Comparison of ENCODE assay signal across 26 mouse cellular contexts in the genomic region with DNA sequence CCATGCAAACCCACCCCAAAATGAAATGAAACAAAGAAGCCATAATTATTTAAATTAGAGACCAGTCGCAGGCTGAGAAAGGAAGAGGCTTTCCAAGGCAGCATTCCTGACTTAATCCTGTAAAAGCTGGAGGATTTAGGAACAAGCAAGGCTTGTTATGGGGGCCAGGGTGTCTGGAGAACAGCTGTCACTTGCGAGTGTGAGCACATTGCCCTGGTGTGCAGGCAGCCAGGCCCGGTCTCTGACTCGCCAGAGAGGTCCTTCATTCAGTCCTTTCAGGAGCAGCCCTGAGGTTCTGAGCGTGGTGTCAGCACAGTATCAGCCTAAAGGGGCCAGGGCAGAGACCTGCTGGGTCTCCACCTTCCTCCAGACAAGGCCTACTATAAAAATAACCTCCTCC. TPM values are rescaled to one million over a fixed set of nuclear protein-coding genes. Genes with fewer than 3 reads are reported as not detected.
DNase-seq lines count a peak whose midpoint lies in the region; ATAC-seq and TF ChIP-seq lines count a peak whose summit lies in the region.
"Had no signal": no experiment of that assay in that cellular context is flagged by ENCODE, and none has a peak within 500 bp of the region (broad histone marks: within the 10 kb centered on the region; RNA-seq: fewer than 3 reads in every experiment).

No protein-coding gene starts in this region.

- H3K9ac ChIP-seq in forebrain, embryonic 14.5 days (ENCODE audit: low read length) = no peak overlapping the region
- no peak overlapping the region for H3K9ac ChIP-seq in forebrain, postnatal 0 days
- H3K9ac ChIP-seq in limb, embryonic 13.5 days = no peak overlapping the region
- H3K9ac ChIP-seq in stomach, postnatal 0 days (ENCODE audit: low read length) = no peak overlapping the region
- H3K9ac ChIP-seq: forebrain, embryonic 13.5 days; heart, embryonic 13.5 days; hindbrain, embryonic 13.5 days; liver, embryonic 12.5 days; neural tube, embryonic 15.5 days had no signal

- H3K36me3 ChIP-seq in forebrain, embryonic 14.5 days (ENCODE audit: control insufficient read depth, insufficient read depth, low read length) = no peaks in the 10 kb centered on the region
- no peaks in the 10 kb centered on the region for H3K36me3 ChIP-seq in forebrain, postnatal 0 days (ENCODE audit: insufficient read depth)
- H3K36me3 ChIP-seq in limb, embryonic 13.5 days = no peaks in the 10 kb centered on the region
- no peaks in the 10 kb centered on the region for H3K36me3 ChIP-seq in stomach, postnatal 0 days (ENCODE audit: control insufficient read depth, insufficient read depth, low read length)
- H3K36me3 ChIP-seq: G1E; heart, embryonic 13.5 days; hindbrain, embryonic 13.5 days; liver, embryonic 12.5 days; neural tube, embryonic 15.5 days had no signal

- no peaks in the 10 kb centered on the region for H3K9me3 ChIP-seq in forebrain, embryonic 14.5 days (replicated peaks; ENCODE audit: control insufficient read depth, low read length)
- H3K9me3 ChIP-seq in forebrain, postnatal 0 days (ENCODE audit: low read length) = no peaks in the 10 kb centered on the region
- H3K9me3 ChIP-seq in limb, embryonic 13.5 days = no peaks in the 10 kb centered on the region
- H3K9me3 ChIP-seq in stomach, postnatal 0 days (ENCODE audit: control insufficient read depth, low read length) = no peaks in the 10 kb centered on the region
- H3K9me3 ChIP-seq: forebrain, embryonic 13.5 days; G1E; heart, embryonic 13.5 days; hindbrain, embryonic 13.5 days; liver, embryonic 12.5 days; neural tube, embryonic 15.5 days had no signal

- TF ChIP-seq EP300 in stomach, postnatal 0 days (optimal IDR thresholded peaks at IDR 0.05) = no peak

- TF ChIP-seq CTCF in forebrain, postnatal 0 days (IDR thresholded peaks at IDR 0.05; ENCODE audit: low read depth) = no peak
- no peak for TF ChIP-seq CTCF in stomach, postnatal 0 days (IDR thresholded peaks at IDR 0.05; ENCODE audit: low read depth)

- H3K27me3 ChIP-seq in forebrain, embryonic 14.5 days (replicated peaks; ENCODE audit: control insufficient read depth, insufficient read depth, low read length) = no peaks in the 10 kb centered on the region
- H3K27me3 ChIP-seq in forebrain, postnatal 0 days (ENCODE audit: insufficient read depth, low read length) = no peaks in the 10 kb centered on the region
- no peaks in the 10 kb centered on the region for H3K27me3 ChIP-seq in limb, embryonic 13.5 days
- no peaks in the 10 kb centered on the region for H3K27me3 ChIP-seq in stomach, postnatal 0 days (ENCODE audit: control insufficient read depth, insufficient read depth, low read length)
- H3K27me3 ChIP-seq: forebrain, embryonic 13.5 days; heart, embryonic 13.5 days; hindbrain, embryonic 13.5 days; neural tube, embryonic 15.5 days had no signal

- H3K4me1 ChIP-seq in forebrain, embryonic 14.5 days (ENCODE audit: control insufficient read depth, insufficient read depth, low read length) = no peaks in the 10 kb centered on the region
- H3K4me1 ChIP-seq in forebrain, postnatal 0 days (ENCODE audit: insufficient read depth) = no peaks in the 10 kb centered on the region
- peaks cover 33% of the 10 kb centered on the region for H3K4me1 ChIP-seq in limb, embryonic 13.5 days
- H3K4me1 ChIP-seq in stomach, postnatal 0 days (replicated peaks; ENCODE audit: control insufficient read depth, insufficient read depth) = no peaks in the 10 kb centered on the region
- H3K4me1 ChIP-seq: forebrain, embryonic 13.5 days; hindbrain, embryonic 13.5 days; liver, embryonic 12.5 days; neural tube, embryonic 15.5 days had no signal

- WGBS in forebrain, embryonic 14.5 days = 38% methylated on average over 5 of the region's 5 CpGs
- WGBS in forebrain, postnatal 0 days = 40% methylated on average over 5 of the region's 5 CpGs
- 29% methylated on average over 5 of the region's 5 CpGs for WGBS in limb, embryonic 13.5 days
- 34% methylated on average over 5 of the region's 5 CpGs for WGBS in stomach, postnatal 0 days

- ATAC-seq in forebrain, embryonic 14.5 days = no peak
- no peak for ATAC-seq in forebrain, postnatal 0 days
- ATAC-seq in limb, embryonic 13.5 days (ENCODE audit: low FRiP score, low read depth) = peak; percentile 48
- ATAC-seq in stomach, postnatal 0 days (ENCODE audit: low FRiP score, low TSS enrichment) = no peak
- ATAC-seq: forebrain, embryonic 13.5 days; inflammation-experienced regulatory T-cells, adult 6 months; liver, embryonic 12.5 days had no signal

- H3K4me3 ChIP-seq in forebrain, embryonic 14.5 days (ENCODE audit: low read depth, low read length) = no peak overlapping the region
- no peak overlapping the region for H3K4me3 ChIP-seq in forebrain, postnatal 0 days (ENCODE audit: low read depth, low read length)
- H3K4me3 ChIP-seq in limb, embryonic 13.5 days = no peak overlapping the region
- H3K4me3 ChIP-seq in stomach, postnatal 0 days (ENCODE audit: low read depth, low read length) = no peak overlapping the region
- H3K4me3 ChIP-seq: erythroblast, embryonic 14.5 days; forebrain, embryonic 13.5 days; heart, embryonic 13.5 days; hindbrain, embryonic 13.5 days; liver, embryonic 12.5 days; neural tube, embryonic 15.5 days had no signal

- H3K27ac ChIP-seq in forebrain, embryonic 14.5 days (ENCODE audit: low read depth, low read length) = no peak overlapping the region
- no peak overlapping the region for H3K27ac ChIP-seq in forebrain, postnatal 0 days (ENCODE audit: low read depth, low read length)
- peak overlapping the region; percentile 29; the same call in 1 of the 2 replicates for H3K27ac ChIP-seq in limb, embryonic 13.5 days
- H3K27ac ChIP-seq in stomach, postnatal 0 days (replicated peaks) = peak overlapping the region; percentile 65; the same call in 1 of the 2 replicates
- H3K27ac ChIP-seq: forebrain, embryonic 13.5 days; heart, embryonic 13.5 days; hindbrain, embryonic 13.5 days; liver, embryonic 12.5 days; neural tube, embryonic 15.5 days had no signal

- no peak overlapping the region for H3K4me2 ChIP-seq in forebrain, embryonic 14.5 days (ENCODE audit: low read length)
- no peak overlapping the region for H3K4me2 ChIP-seq in forebrain, postnatal 0 days (ENCODE audit: low read depth)
- no peak overlapping the region for H3K4me2 ChIP-seq in limb, embryonic 13.5 days (replicated peaks)
- no peak overlapping the region for H3K4me2 ChIP-seq in stomach, postnatal 0 days (replicated peaks; ENCODE audit: low read depth)
- H3K4me2 ChIP-seq: forebrain, embryonic 13.5 days; heart, embryonic 13.5 days; hindbrain, embryonic 13.5 days; liver, embryonic 12.5 days; neural tube, embryonic 15.5 days had no signal

- peak; percentile 6 for DNase-seq in forebrain, embryonic 14.5 days (ENCODE audit: low spot score)
- DNase-seq in forebrain, postnatal 0 days = no peak
- DNase-seq in retina, postnatal 1 day = peak; percentile 71
- no peak for DNase-seq in retina, embryonic 14.5 days (ENCODE audit: low spot score)
- no peak for DNase-seq in stomach, postnatal 0 days (ENCODE audit: low spot score)
- no peak for DNase-seq in ovary, postnatal 36 days (ENCODE audit: low spot score)
- DNase-seq in Muller cell, postnatal 12 days (ENCODE audit: inconsistent ontology term) = no peak
- DNase-seq: cerebellum, adult 8-10 months; gastrocnemius, postnatal 14 days; heart, adult 18-20 months; lung, adult 2 months; lung, postnatal 4 days; thymus, postnatal 14 days had no signal

RNA-seq across cellular contexts. Expression of a gene that starts 14.6 kb away (rescaled TPM):
- polyA plus RNA-seq in forebrain, embryonic 14.5 days (2014; fragmentation: Nextera tagmentation; extraction: Ambion mirVana) = 0.22 and 0.28 TPM in 2 replicates
- 0.62 and 1.1 TPM in 2 replicates for total RNA-seq in forebrain, postnatal 0 days (2014; rRNA removed)
- 0.31 and 0.33 TPM in 2 replicates for polyA plus RNA-seq in forebrain, postnatal 0 days (2015; fragmentation: Nextera tagmentation; extraction: Ambion mirVana)
- polyA plus RNA-seq in limb, embryonic 13.5 days (2015; fragmentation: Nextera tagmentation; extraction: Ambion mirVana) = 4.5 and 4.8 TPM in 2 replicates
- polyA plus RNA-seq in stomach, postnatal 0 days (2015; fragmentation: Nextera tagmentation; extraction: Ambion mirVana) = 0.99 and 1.0 TPM in 2 replicates
- total RNA-seq: G1E; gastrocnemius, postnatal 14 days; heart, adult 18-20 months; heart, postnatal 25 days; layer of hippocampus, postnatal 25 days; left cerebral cortex, postnatal 25 days had no signal
- polyA plus RNA-seq: cortical plate, adult 2 months; erythroblast, embryonic 14.5 days; G1E; inflammation-experienced regulatory T-cells, adult 6 months had no signal

Comparison
In these comparisons a context has a peak if more than half of its experiments do, and no peak if none do; other contexts are left out.
1. DNase-seq: peak in forebrain, embryonic 14.5 days (single experiment) and retina, postnatal 1 day (single experiment); none in forebrain, postnatal 0 days (single experiment), retina, embryonic 14.5 days (single experiment), stomach, postnatal 0 days (single experiment), ovary, postnatal 36 days (single experiment) and Muller cell, postnatal 12 days (single experiment).
2. H3K27ac ChIP-seq: peak in limb, embryonic 13.5 days (single experiment) and stomach, postnatal 0 days (single experiment); none in forebrain, embryonic 14.5 days (single experiment) and forebrain, postnatal 0 days (single experiment).